ENCODE assay signal across 8 mouse cellular contexts in the genomic region with DNA sequence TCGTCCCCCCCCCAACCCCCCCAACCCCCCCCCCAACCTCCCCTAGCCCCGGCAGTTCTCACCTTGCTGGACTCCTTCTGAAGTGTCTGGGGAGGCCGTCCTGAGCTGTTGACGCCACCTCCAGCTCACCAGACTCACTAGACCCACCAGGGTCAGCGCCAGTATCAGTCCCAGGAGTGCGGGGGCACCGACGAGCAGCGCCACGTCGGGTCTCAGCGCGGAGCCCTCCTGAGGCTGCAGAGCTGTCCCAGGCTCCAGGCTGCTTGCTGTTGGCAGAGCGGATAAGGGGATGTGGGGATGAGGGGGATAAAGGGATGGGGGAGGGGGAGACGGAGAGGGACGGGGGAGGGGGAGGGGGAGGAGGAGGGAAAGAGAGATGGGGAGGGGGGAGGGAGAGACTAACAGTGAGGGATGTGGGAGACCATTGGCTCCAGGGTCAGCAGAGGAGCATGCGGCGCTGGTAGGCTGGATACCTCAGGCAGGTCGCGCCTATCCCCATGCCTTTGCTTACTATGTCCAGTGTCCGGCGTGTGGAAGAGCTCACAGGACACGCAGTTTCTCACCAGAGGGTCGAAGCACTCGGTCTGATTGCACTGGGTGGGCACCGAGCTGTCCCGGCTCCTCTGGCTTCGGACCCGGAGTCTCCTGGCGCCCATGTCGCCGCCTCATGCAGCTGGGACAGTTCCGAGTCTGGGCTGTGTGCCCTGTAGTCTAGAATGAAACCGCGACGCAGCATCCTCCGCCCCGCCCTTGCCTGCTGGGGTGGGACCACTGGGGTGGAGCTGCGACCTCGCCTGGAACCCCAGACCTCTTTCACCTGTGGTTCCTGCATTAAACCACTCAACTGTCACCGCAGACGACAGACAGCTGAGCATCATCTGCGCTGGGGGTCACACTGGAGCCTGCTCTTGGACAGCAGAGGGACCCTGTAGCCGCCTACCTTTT. TPM values are rescaled to one million over a fixed set of nuclear protein-coding genes. Genes with fewer than 3 reads are reported as not detected.
DNase-seq lines count a peak whose midpoint lies in the region; ATAC-seq and TF ChIP-seq lines count a peak whose summit lies in the region.

Gene Tnfrsf13c (minus strand): TSS at position 713 of the 945 bp plus-strand sequence.

- H3K27me3 ChIP-seq in kidney, adult 2 months (replicated peaks; ENCODE audit: control insufficient read depth, insufficient read depth, low read length), result no peaks in the 10 kb centered on the region
- peaks cover 69% of the 10 kb centered on the region for H3K27me3 ChIP-seq in liver, embryonic 13.5 days

- ATAC-seq in common myeloid progenitor, adult 5-6 weeks (replicated peaks; ENCODE audit: low read depth, poor library complexity, severe bottlenecking), result peak; percentile 84
- peak; percentile 83 for ATAC-seq in liver, embryonic 13.5 days (ENCODE audit: low read depth)

- H3K36me3 ChIP-seq in kidney, adult 2 months (ENCODE audit: control insufficient read depth, insufficient read depth, low read length), result no peaks in the 10 kb centered on the region
- H3K36me3 ChIP-seq in liver, embryonic 13.5 days, result no peaks in the 10 kb centered on the region

- peak within 1 kb of the TSS; percentile 65 for H3K9ac ChIP-seq in liver, embryonic 13.5 days

- H3K9me3 ChIP-seq in liver, embryonic 13.5 days (replicated peaks), result no peaks in the 10 kb centered on the region

- 3% methylated on average over 43 of the region's 44 CpGs for WGBS in kidney, adult 2 months
- 3% methylated on average over 42 of the region's 44 CpGs for WGBS in liver, embryonic 13.5 days (ENCODE audit: insufficient replicate concordance)

- no peak for TF ChIP-seq CTCF in kidney, adult 2 months (conservative IDR thresholded peaks at IDR 0.05; ENCODE audit: insufficient read depth, insufficient read length, low read depth, low read length)

- DNase-seq in kidney, adult 2 months, result no peak
- DNase-seq in kidney, adult 11 months, result no peak
- DNase-seq in heart, postnatal 14 days, result peak; percentile 49 to 54
- DNase-seq in liver, embryonic 13.5 days, result peak; percentile 38
- peak; percentile 66 to 83 for DNase-seq in natural killer cell, adult 2 months (ENCODE audit: low spot score in 2 of 2)
- no peak for DNase-seq in urinary bladder, adult 2 months (ENCODE audit: low spot score)
- DNase-seq in urinary bladder, postnatal 36 days (ENCODE audit: low spot score in 2 of 2), result no peak

- H3K27ac ChIP-seq in kidney, adult 2 months (ENCODE audit: insufficient read depth, low read depth, low read length), result no peak within 1 kb of the TSS
- H3K27ac ChIP-seq in liver, embryonic 13.5 days, result peak within 1 kb of the TSS; percentile 61; the same call in 1 of the 2 replicates

- peak within 1 kb of the TSS; percentile 18; the same call in 1 of the 2 replicates for H3K4me3 ChIP-seq in kidney, adult 2 months (ENCODE audit: insufficient read depth, low read depth, low read length)
- H3K4me3 ChIP-seq in liver, embryonic 13.5 days (replicated peaks), result peak within 1 kb of the TSS; percentile 54

- no peak for TF ChIP-seq POLR2A in kidney, adult 2 months (IDR thresholded peaks at IDR 0.05; ENCODE audit: low read depth, low read length)

- intact Hi-C loops in heart, postnatal 14 days (cut with DNase I), result no loop called here

- H3K4me1 ChIP-seq in kidney, adult 2 months (ENCODE audit: control insufficient read depth, insufficient read depth, low read length), result no peaks in the 10 kb centered on the region
- H3K4me1 ChIP-seq in liver, embryonic 13.5 days (replicated peaks), result peaks cover 48% of the 10 kb centered on the region

- peak within 1 kb of the TSS; percentile 77 for H3K4me2 ChIP-seq in liver, embryonic 13.5 days

RNA-seq across cellular contexts. Expression of gene Tnfrsf13c, which starts in this region (rescaled TPM):
- 0.24 and 3.5 TPM in 2 replicates for polyA plus RNA-seq in kidney, adult 2 months (2012; rRNA removed)
- 2.7 and 5.9 TPM in 2 replicates for total RNA-seq in common myeloid progenitor, adult 5-6 weeks (2017)
- total RNA-seq in heart, postnatal 14 days (2021), result under 1 TPM; 0.24 TPM
- 0.38 and 0.87 TPM in 2 replicates for polyA plus RNA-seq in liver, embryonic 13.5 days (2015; fragmentation: Nextera tagmentation; extraction: Ambion mirVana)
- 0.15 and 0.16 TPM in 2 replicates for polyA plus RNA-seq in urinary bladder, adult 2 months (2012; rRNA removed)

Comparison
In these comparisons a context has a peak if more than half of its experiments do, and no peak if none do; other contexts are left out.
1. Peak in DNase-seq in heart, postnatal 14 days; RNA of the gene not detected or under 1 TPM.
2. Peak in DNase-seq, ATAC-seq, H3K4me3 ChIP-seq, H3K27ac ChIP-seq, H3K9ac ChIP-seq and H3K4me2 ChIP-seq in liver, embryonic 13.5 days; RNA of the gene not detected or under 1 TPM.
3. DNase-seq: peak in natural killer cell, adult 2 months (2 of 2); none in kidney, adult 2 months (single experiment), kidney, adult 11 months (single experiment), urinary bladder, adult 2 months (single experiment) and urinary bladder, postnatal 36 days (0 of 2).